ENCODE assay signal across 20 mouse cellular contexts in genomic region chr19:17635984-17636383, GRCm38 (mm10).
DNase-seq lines count a peak whose midpoint lies in the region; ATAC-seq and TF ChIP-seq lines count a peak whose summit lies in the region.
"Had no signal": no experiment of that assay in that cellular context is flagged by ENCODE, and none has a peak within 500 bp of the region (broad histone marks: within the 10 kb centered on the region; RNA-seq: fewer than 3 reads in every experiment).

No protein-coding gene starts in this region.

- peak overlapping the region; percentile 26 for H3K27ac ChIP-seq in lung, embryonic 15.5 days
- H3K27ac ChIP-seq in embryonic facial prominence, embryonic 11.5 days (replicated peaks; ENCODE audit: low read depth, low read length) = no peak overlapping the region
- H3K27ac ChIP-seq in limb, embryonic 14.5 days (replicated peaks; ENCODE audit: low read depth, low read length) = no peak overlapping the region
- no peak overlapping the region for H3K27ac ChIP-seq in hindbrain, postnatal 0 days
- H3K27ac ChIP-seq: heart, embryonic 13.5 days; neural tube, embryonic 15.5 days had no signal

- no peak for TF ChIP-seq POLR2A in limb, embryonic 14.5 days (IDR thresholded peaks at IDR 0.05; ENCODE audit: borderline replicate concordance, extremely low read depth, insufficient read depth, insufficient read length)

- H3K9me3 ChIP-seq in lung, embryonic 15.5 days = no peaks in the 10 kb centered on the region
- no peaks in the 10 kb centered on the region for H3K9me3 ChIP-seq in embryonic facial prominence, embryonic 11.5 days (replicated peaks; ENCODE audit: control insufficient read depth, low read length)
- no peaks in the 10 kb centered on the region for H3K9me3 ChIP-seq in limb, embryonic 14.5 days (ENCODE audit: control insufficient read depth, low read length)
- no peaks in the 10 kb centered on the region for H3K9me3 ChIP-seq in hindbrain, postnatal 0 days (ENCODE audit: low read length)
- H3K9me3 ChIP-seq: heart, embryonic 13.5 days; neural tube, embryonic 15.5 days had no signal

- DNase-seq in lung, adult 18-20 months = no peak
- DNase-seq in NIH3T3 (ENCODE audit: low read depth) = peak; percentile 5
- peak; percentile 40 for DNase-seq in embryonic facial prominence, embryonic 11.5 days (ENCODE audit: low spot score)
- DNase-seq in limb, embryonic 14.5 days (ENCODE audit: low spot score) = peak; percentile 73
- DNase-seq in hindbrain, postnatal 0 days (ENCODE audit: low spot score) = no peak
- no peak for DNase-seq in spleen, postnatal 14 days (ENCODE audit: low spot score in 2 of 2)
- DNase-seq: cerebellum, adult 11 months; cerebellum, postnatal 25 days; heart, adult 11 months; kidney, adult 8-10 months; kidney, postnatal 4 days; midbrain, embryonic 14.5 days; right cerebral cortex, adult 18-20 months; thymus, postnatal 14 days had no signal

- H3K27me3 ChIP-seq in lung, embryonic 15.5 days = no peaks in the 10 kb centered on the region
- H3K27me3 ChIP-seq in embryonic facial prominence, embryonic 11.5 days (ENCODE audit: control insufficient read depth, insufficient read depth, low read length) = no peaks in the 10 kb centered on the region
- 0 out of 2 replicates have a peak, but pooled peaks cover 7% of the 10 kb centered on the region for H3K27me3 ChIP-seq in limb, embryonic 14.5 days (ENCODE audit: control insufficient read depth, insufficient read depth, low read length)
- no peaks in the 10 kb centered on the region for H3K27me3 ChIP-seq in hindbrain, postnatal 0 days (ENCODE audit: insufficient read depth, low read length)
- H3K27me3 ChIP-seq: heart, embryonic 13.5 days; neural tube, embryonic 15.5 days had no signal

- TF ChIP-seq CTCF in hindbrain, postnatal 0 days (IDR thresholded peaks at IDR 0.05; ENCODE audit: low read depth) = no peak

- WGBS in lung, embryonic 15.5 days = 60% methylated on average over 6 of the region's 6 CpGs
- 41% methylated on average over 6 of the region's 6 CpGs for WGBS in embryonic facial prominence, embryonic 11.5 days
- WGBS in limb, embryonic 14.5 days = 48% methylated on average over 6 of the region's 6 CpGs
- 67% methylated on average over 6 of the region's 6 CpGs for WGBS in hindbrain, postnatal 0 days

- no peak overlapping the region for H3K4me3 ChIP-seq in lung, embryonic 15.5 days
- H3K4me3 ChIP-seq in embryonic facial prominence, embryonic 11.5 days (ENCODE audit: low read depth, low read length) = no peak overlapping the region
- no peak overlapping the region for H3K4me3 ChIP-seq in limb, embryonic 14.5 days (replicated peaks; ENCODE audit: low read length)
- no peak overlapping the region for H3K4me3 ChIP-seq in hindbrain, postnatal 0 days (ENCODE audit: low read length)
- H3K4me3 ChIP-seq: heart, embryonic 13.5 days; myocyte; neural tube, embryonic 15.5 days had no signal

- H3K9ac ChIP-seq in lung, embryonic 15.5 days = no peak overlapping the region
- no peak overlapping the region for H3K9ac ChIP-seq in embryonic facial prominence, embryonic 11.5 days (replicated peaks; ENCODE audit: low read length)
- H3K9ac ChIP-seq in limb, embryonic 14.5 days (ENCODE audit: low read depth, low read length, severe bottlenecking) = no peak overlapping the region
- H3K9ac ChIP-seq in hindbrain, postnatal 0 days (replicated peaks; ENCODE audit: low read length) = no peak overlapping the region
- H3K9ac ChIP-seq: heart, embryonic 13.5 days; neural tube, embryonic 15.5 days had no signal

- no peaks in the 10 kb centered on the region for H3K36me3 ChIP-seq in lung, embryonic 15.5 days
- no peaks in the 10 kb centered on the region for H3K36me3 ChIP-seq in embryonic facial prominence, embryonic 11.5 days (replicated peaks; ENCODE audit: control insufficient read depth, insufficient read depth, low read depth, low read length)
- no peaks in the 10 kb centered on the region for H3K36me3 ChIP-seq in limb, embryonic 14.5 days (ENCODE audit: control insufficient read depth, insufficient read depth, low read length)
- no peaks in the 10 kb centered on the region for H3K36me3 ChIP-seq in hindbrain, postnatal 0 days (ENCODE audit: insufficient read depth, low read length)
- H3K36me3 ChIP-seq: neural tube, embryonic 15.5 days had no signal

- no peak for ATAC-seq in lung, embryonic 15.5 days (ENCODE audit: borderline replicate concordance, extremely low read depth, low FRiP score, low TSS enrichment)
- no peak for ATAC-seq in embryonic facial prominence, embryonic 11.5 days (replicated peaks; ENCODE audit: insufficient number of reproducible peaks, low FRiP score, low TSS enrichment, low read depth)
- peak; percentile 54; the same call in 1 of the 2 replicates for ATAC-seq in limb, embryonic 14.5 days (ENCODE audit: low FRiP score, low read depth)
- no peak for ATAC-seq in hindbrain, postnatal 0 days
- ATAC-seq: inflammation-experienced regulatory T-cells, adult 6 months had no signal

- H3K4me1 ChIP-seq in lung, embryonic 15.5 days = no peaks in the 10 kb centered on the region
- no peaks in the 10 kb centered on the region; the same call in none of the 2 replicates for H3K4me1 ChIP-seq in embryonic facial prominence, embryonic 11.5 days (ENCODE audit: control insufficient read depth, insufficient read depth, low read length)
- H3K4me1 ChIP-seq in limb, embryonic 14.5 days (ENCODE audit: control insufficient read depth, insufficient read depth, low read length) = 0 out of 2 replicates have a peak, but pooled peaks cover 6% of the 10 kb centered on the region
- H3K4me1 ChIP-seq in hindbrain, postnatal 0 days (ENCODE audit: insufficient read depth, low read length) = no peaks in the 10 kb centered on the region
- H3K4me1 ChIP-seq: neural tube, embryonic 15.5 days had no signal

- no peak overlapping the region for H3K4me2 ChIP-seq in lung, embryonic 15.5 days
- no peak overlapping the region for H3K4me2 ChIP-seq in embryonic facial prominence, embryonic 11.5 days (ENCODE audit: low read depth, low read length)
- H3K4me2 ChIP-seq in limb, embryonic 14.5 days (replicated peaks; ENCODE audit: low read depth, low read length, severe bottlenecking) = no peak overlapping the region
- H3K4me2 ChIP-seq in hindbrain, postnatal 0 days (ENCODE audit: low read depth, low read length) = no peak overlapping the region
- H3K4me2 ChIP-seq: heart, embryonic 13.5 days; liver, embryonic 11.5 days; neural tube, embryonic 15.5 days had no signal

Comparison
In these comparisons a context has a peak if more than half of its experiments do, and no peak if none do; other contexts are left out.
1. DNase-seq: peak in NIH3T3 (single experiment), embryonic facial prominence, embryonic 11.5 days (single experiment) and limb, embryonic 14.5 days (single experiment); none in lung, adult 18-20 months (0 of 2), hindbrain, postnatal 0 days (single experiment) and spleen, postnatal 14 days (0 of 2).